Mouse (Mus musculus) intestine, embryonic 14.5 days (tissue): ENCODE results near the gene Wdr48. TPM values are rescaled to one million over a fixed set of nuclear protein-coding genes. Genes with fewer than 3 reads are reported as not detected.

Source experiments
- ATAC-seq: fragments of 200-750 bp; cut with Nextera tagmentation; replicated peaks from 2 replicates; pipeline ENCODE4 v1.8.0; 2017; ENCODE audit warnings: low read depth, moderate number of reproducible peaks, moderate TSS enrichment, moderate library complexity; ENCODE audit not compliant: low FRiP score, low TSS enrichment
- DNase-seq: peaks from one replicate; pipeline ENCODE4 v3.0.0-alpha.2; 2018; ENCODE audit warnings: low spot score
- H3K27ac ChIP-seq: fragments of 300-500 bp; sonication (generic); 2 replicates; pipeline ENCODE4 v1.5.1; 2014; ENCODE audit warnings: low read depth, mild to moderate bottlenecking, control low read depth
- H3K27me3 ChIP-seq: fragments of 300-500 bp; sonication (generic); replicated peaks from 2 replicates; pipeline ENCODE4 v1.6.1; 2014; ENCODE audit warnings: low read length, control low read depth; ENCODE audit not compliant: control insufficient read depth, insufficient read depth
- H3K36me3 ChIP-seq: fragments of 300-500 bp; sonication (generic); 2 replicates; pipeline ENCODE4 v1.6.1; 2014; ENCODE audit warnings: low read length, control low read depth; ENCODE audit not compliant: control insufficient read depth, insufficient read depth
- H3K4me1 ChIP-seq: fragments of 300-500 bp; sonication (generic); replicated peaks from 2 replicates; pipeline ENCODE4 v1.6.1; 2014; ENCODE audit warnings: low read length, control low read depth, mixed read lengths; ENCODE audit not compliant: control insufficient read depth, insufficient read depth
- H3K4me2 ChIP-seq: fragments of 300-500 bp; sonication (generic); 2 replicates; pipeline ENCODE4 v1.6.1; 2014; ENCODE audit warnings: low read length
- H3K4me3 ChIP-seq: fragments of 300-500 bp; sonication (generic); 2 replicates; pipeline ENCODE4 v1.5.1; 2014; ENCODE audit warnings: low read depth, low read length, control low read depth, mixed read lengths
- H3K9ac ChIP-seq: fragments of 300-500 bp; sonication (generic); 2 replicates; pipeline ENCODE4 v1.6.1; 2014; ENCODE audit warnings: mild to moderate bottlenecking, low read length
- H3K9me3 ChIP-seq: fragments of 300-500 bp; sonication (generic); 2 replicates; pipeline ENCODE4 v1.6.1; 2016; ENCODE audit warnings: low read length, control low read depth; ENCODE audit not compliant: control insufficient read depth
- WGBS: fragments of 180-500 bp; shearing (Covaris S2); extraction: QIAGEN DNeasy Blood & Tissue Kit; methylation state at CpG from one replicate; pipeline ENCODE4 v1.1.7; 2014; 5-methylcytosine and 5-hydroxymethylcytosine counted together
- polyA plus RNA-seq: library from polyadenylated mRNA; unstranded; fragments of >200 nt; fragmentation: Nextera tagmentation; extraction: Ambion mirVana; gene quantifications from 2 replicates; pipeline ENCODE4 v1.2.1, GENCODE M21; 2014

Gene Wdr48
- polyA plus RNA-seq, 1 experiment from 2014 or later, result 49.0 TPM

- Histone ChIP-seq H3K4me3 (no peak overlapping the region), H3K27ac (no peak overlapping the region), H3K27me3 (no peaks in the 10 kb centered on the region), H3K4me2 (no peak overlapping the region), H3K9ac (no peak overlapping the region), H3K36me3 (no peaks in the 10 kb centered on the region), H3K9me3 (no peaks in the 10 kb centered on the region), H3K4me1 (no peaks in the 10 kb centered on the region)
- 45% methylated on average over 2 of the region's 2 CpGs for WGBS
- DNase-seq (no peak), ATAC-seq (no peak)
Measured at GRCm38 (mm10) chr9:119888843-119889246, 5.8 kb upstream of the Wdr48 start.

GRCm38 (mm10) chr9:119889446-119889845 is 5.2 kb upstream of the Wdr48 start:
- H3K9ac ChIP-seq, result no peak overlapping the region
- 82% methylated on average over 9 of the region's 9 CpGs for WGBS

GRCm38 (mm10) chr9:119890692-119891091 is 4.0 kb upstream of the Wdr48 start:
- no peak overlapping the region for H3K9ac ChIP-seq
- peak; percentile 63 for DNase-seq
- ATAC-seq, result no peak
- H3K9me3 ChIP-seq, result no peaks in the 10 kb centered on the region
- H3K4me2 ChIP-seq, result no peak overlapping the region
- no peaks in the 10 kb centered on the region for H3K36me3 ChIP-seq
- no peaks in the 10 kb centered on the region for H3K27me3 ChIP-seq
- H3K4me3 ChIP-seq, result no peak overlapping the region
- H3K4me1 ChIP-seq, result peaks cover 4% of the 10 kb centered on the region
- no peak overlapping the region for H3K27ac ChIP-seq
- WGBS, result 54% methylated on average over 2 of the region's 2 CpGs

More at GRCm38 (mm10) chr9:119889446-119889845, 5.2 kb upstream of the Wdr48 start:
- no peaks in the 10 kb centered on the region for H3K9me3 ChIP-seq
- H3K4me3 ChIP-seq, result no peak overlapping the region
- no peaks in the 10 kb centered on the region for H3K4me1 ChIP-seq
- DNase-seq (no peak), ATAC-seq (no peak)
- H3K4me2 ChIP-seq, result no peak overlapping the region
- no peaks in the 10 kb centered on the region for H3K36me3 ChIP-seq
- H3K27ac ChIP-seq, result no peak overlapping the region
- H3K27me3 ChIP-seq, result no peaks in the 10 kb centered on the region

DNA sequence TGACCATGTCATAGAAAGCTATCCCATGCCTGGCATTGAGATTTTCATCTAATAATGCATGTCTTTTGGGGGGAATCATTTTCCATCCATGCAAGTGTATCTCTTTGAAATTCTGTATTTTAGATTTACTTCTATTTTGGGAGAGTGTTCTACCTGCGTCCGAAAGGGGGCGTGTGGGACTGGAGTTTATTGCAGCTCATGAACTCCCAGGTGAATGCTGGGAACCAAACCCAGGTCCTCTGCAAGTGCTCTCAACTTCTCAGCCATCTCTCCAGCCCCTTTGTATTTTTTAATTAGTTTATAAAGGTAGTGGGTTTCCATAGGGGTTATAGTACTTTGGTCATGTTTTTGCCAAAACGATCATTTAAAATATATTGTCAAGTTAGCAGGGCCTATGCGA is 797 bp upstream of the Wdr48 start:
- ATAC-seq (no peak), DNase-seq (no peak)
- no peak overlapping the region; the same call in 1 of the 2 replicates for H3K9ac ChIP-seq
- 0 out of 2 replicates have a peak overlapping the region, but pooled peaks have one; percentile 77 for H3K27ac ChIP-seq
- 86% methylated on average over 5 of the region's 5 CpGs for WGBS
- H3K4me1 ChIP-seq, result peaks cover 11% of the 10 kb centered on the region
- no peaks in the 10 kb centered on the region for H3K36me3 ChIP-seq
- H3K9me3 ChIP-seq, result no peaks in the 10 kb centered on the region
- H3K4me3 ChIP-seq, result 0 out of 2 replicates have a peak overlapping the region, but pooled peaks have one; percentile 85
- H3K27me3 ChIP-seq, result no peaks in the 10 kb centered on the region
- peak overlapping the region; percentile 95 for H3K4me2 ChIP-seq

DNA sequence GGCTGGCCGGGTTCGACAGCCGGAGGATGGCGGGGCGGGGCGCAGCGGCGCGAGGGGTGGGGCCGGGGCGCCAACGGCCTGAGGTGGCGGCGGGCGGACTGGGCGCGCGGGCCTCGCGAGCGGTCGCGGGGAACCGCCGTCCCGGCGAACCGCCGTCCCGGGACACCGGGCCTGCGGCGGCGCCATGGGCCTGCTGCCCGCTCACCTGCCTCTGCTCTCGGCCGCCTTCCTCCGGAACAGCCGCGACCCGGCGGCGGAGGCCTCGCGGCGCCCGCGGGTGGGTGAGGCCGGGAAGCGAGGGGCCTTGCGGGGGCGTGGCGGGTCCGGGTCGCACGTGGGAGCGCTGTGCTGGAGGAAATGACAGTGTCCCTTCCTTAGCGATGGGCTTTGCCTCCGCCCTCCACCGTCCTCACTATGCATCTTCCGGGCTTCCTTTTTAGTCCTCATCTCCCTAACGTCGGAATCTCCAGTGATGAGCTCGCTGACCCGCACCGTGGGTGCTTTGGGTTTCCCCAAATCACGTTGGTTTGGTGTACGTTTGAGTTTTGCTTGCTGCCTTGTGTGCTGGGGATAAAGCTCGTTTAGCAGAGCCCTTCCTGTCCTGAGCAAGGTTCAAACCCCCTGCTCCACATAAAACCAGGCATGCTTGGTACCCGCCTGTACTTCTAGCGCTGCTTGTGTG is 503 bp downstream of the Wdr48 start:
- peak; percentile 81 for ATAC-seq

GRCm38 (mm10) chr9:119899446-119899845 is 4.8 kb downstream of the Wdr48 start:
- H3K9me3 ChIP-seq, result no peaks in the 10 kb centered on the region
- 75% methylated on average over 2 of the region's 2 CpGs for WGBS
- no peak overlapping the region for H3K27ac ChIP-seq
- no peak overlapping the region for H3K4me2 ChIP-seq
- no peak overlapping the region for H3K4me3 ChIP-seq
- H3K36me3 ChIP-seq, result peaks cover 8% of the 10 kb centered on the region
- ATAC-seq (no peak), DNase-seq (no peak)
- no peak overlapping the region for H3K9ac ChIP-seq
- peaks cover 11% of the 10 kb centered on the region for H3K4me1 ChIP-seq
- no peaks in the 10 kb centered on the region for H3K27me3 ChIP-seq

More for the DNA sequence above, 503 bp downstream of the Wdr48 start:
- Histone ChIP-seq H3K9me3 (no peaks in the 10 kb centered on the region), H3K4me3 (peak overlapping the region; percentile 85), H3K4me2 (peak overlapping the region; percentile 95), H3K4me1 (peaks cover 11% of the 10 kb centered on the region), H3K27me3 (no peaks in the 10 kb centered on the region), H3K36me3 (no peaks in the 10 kb centered on the region), H3K9ac (peak overlapping the region; percentile 80), H3K27ac (peak overlapping the region; percentile 77)
- WGBS, result 1% methylated on average over 38 of the region's 71 CpGs
- peak; percentile 54 for DNase-seq

DNA sequence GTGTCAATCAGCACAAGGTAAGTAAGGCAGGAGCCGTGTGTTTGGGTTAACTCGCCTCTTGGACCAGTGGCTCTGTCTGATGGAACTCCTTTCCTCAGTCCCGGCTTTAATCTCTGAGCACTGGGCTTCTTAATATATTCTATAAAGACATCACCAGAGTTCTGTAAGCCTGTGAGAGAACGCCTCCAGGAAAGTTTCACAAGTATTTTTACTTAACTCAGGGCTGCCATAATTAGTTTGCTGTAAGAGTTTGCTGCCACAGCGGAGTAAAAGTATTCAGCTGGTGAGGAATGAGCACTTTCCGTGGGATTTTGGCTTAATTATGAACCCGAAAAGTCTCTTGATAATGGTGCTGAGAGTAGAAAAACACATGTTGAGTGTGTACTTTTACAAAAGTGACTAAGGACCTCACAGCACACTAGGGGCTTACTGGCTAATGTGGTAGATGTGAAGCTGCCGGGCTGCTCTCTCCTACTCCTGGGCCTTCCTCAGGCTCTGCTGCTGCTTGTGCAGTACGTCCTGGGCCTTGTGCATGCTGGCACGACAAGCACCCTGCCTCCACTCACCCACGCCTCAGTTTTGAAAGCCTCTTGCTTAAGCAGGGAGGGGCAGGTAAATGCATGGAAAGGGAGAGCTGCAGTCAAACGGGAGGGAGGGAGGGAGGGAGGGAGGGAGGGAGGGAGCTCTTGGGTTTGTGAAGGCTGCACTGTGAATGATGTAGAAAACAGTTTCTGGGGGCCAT is 7.9 kb downstream of the Wdr48 start:
- Histone ChIP-seq H3K4me1 (no peaks in the 10 kb centered on the region), H3K9ac (no peak overlapping the region), H3K4me2 (no peak overlapping the region), H3K36me3 (peaks cover 38% of the 10 kb centered on the region), H3K27me3 (no peaks in the 10 kb centered on the region), H3K27ac (no peak overlapping the region), H3K9me3 (no peaks in the 10 kb centered on the region), H3K4me3 (no peak overlapping the region)
- ATAC-seq, result no peak
- DNase-seq, result no peak
- WGBS, result 88% methylated on average over 12 of the region's 12 CpGs

DNA sequence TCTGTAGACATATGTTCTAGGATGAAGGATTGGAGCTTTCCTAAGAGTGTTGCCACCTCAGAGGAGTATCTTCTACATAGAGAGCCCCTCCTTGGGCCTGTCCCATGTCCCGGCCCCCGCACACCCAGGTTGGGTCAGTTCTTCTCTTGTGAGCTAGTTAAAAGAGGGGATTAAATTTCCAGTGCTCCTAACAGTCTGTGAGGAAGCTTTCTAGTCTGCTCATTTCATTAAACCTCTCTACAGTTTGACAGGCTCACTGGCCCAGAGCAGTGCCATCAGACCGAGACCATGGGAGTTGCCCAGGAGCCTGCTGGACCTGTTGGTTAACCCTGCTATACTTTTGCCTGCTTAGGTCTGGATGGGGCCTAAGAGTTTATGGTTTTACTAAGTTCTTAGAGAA is 14.0 kb downstream of the Wdr48 start:
- 90% methylated on average over 3 of the region's 3 CpGs for WGBS
- H3K27ac ChIP-seq, result no peak overlapping the region
- H3K4me1 ChIP-seq, result no peaks in the 10 kb centered on the region
- no peak overlapping the region for H3K9ac ChIP-seq
- ATAC-seq, result no peak
- no peak for DNase-seq
- H3K4me3 ChIP-seq, result no peak overlapping the region
- H3K9me3 ChIP-seq, result no peaks in the 10 kb centered on the region
- no peaks in the 10 kb centered on the region for H3K27me3 ChIP-seq
- H3K36me3 ChIP-seq, result peaks cover 97% of the 10 kb centered on the region
- H3K4me2 ChIP-seq, result no peak overlapping the region
